Mouse (Mus musculus) layer of hippocampus, adult 11-12 months (tissue): ENCODE data around the gene Adam30.
A peak's percentile ranks its signal among the peaks of the same experiment; 100 is the strongest.

Experiments used
- DNase-seq: peaks from one replicate; pipeline ENCODE4 v3.0.0; 2022; ENCODE audit warnings: low spot score

The Adam30 gene

GRCm38 (mm10) chr3:98185163-98185714, 24.8 kb downstream of the Adam30 start:
- no peak for DNase-seq

DNA sequence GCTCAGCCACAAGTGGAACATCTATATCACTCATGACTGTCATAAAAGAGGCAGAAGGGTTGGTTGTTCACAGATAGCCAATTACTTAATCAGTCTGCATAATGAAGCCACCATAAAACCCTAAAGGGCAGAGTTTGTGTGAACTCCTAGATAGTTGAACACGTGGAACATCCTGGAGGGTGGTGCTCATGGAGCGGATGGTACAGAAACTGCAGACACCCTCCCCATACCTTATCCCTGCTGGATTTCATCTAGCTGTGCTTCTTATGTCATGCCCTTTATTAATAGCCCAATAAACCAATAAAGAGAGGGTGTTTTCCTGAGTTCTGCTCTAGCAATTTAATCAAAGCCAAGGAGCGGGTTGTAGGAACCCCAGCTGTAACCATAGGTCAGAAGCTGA, 27.3 kb downstream of the Adam30 start:
- no peak for DNase-seq

- DNase-seq = peak; percentile 10
Measured at GRCm38 (mm10) chr3:98197711-98198532, 37.5 kb downstream of the Adam30 start.

DNA sequence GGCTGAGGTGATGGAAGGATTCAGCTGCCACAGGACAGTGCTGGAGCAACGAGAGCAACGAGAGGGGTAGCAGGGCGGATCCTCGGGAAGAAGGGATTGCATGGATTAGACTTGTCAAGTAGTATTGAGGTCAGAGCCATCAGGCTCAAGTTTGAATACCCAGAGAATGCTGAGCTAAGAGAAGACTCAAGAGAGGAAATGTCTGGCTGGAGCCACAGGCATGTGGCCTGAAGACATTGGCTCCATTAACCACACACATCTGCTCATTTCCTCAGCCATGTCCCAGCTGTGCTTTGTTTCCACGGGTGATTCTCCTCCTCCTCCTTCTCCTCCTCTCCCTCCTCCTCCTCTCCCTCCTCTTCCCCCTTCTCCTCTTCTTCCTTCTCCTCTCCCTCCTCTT, 39.3 kb downstream of the Adam30 start:
- no peak for DNase-seq

GRCm38 (mm10) chr3:98203282-98203681, 42.9 kb downstream of the Adam30 start:
- no peak for DNase-seq

DNA sequence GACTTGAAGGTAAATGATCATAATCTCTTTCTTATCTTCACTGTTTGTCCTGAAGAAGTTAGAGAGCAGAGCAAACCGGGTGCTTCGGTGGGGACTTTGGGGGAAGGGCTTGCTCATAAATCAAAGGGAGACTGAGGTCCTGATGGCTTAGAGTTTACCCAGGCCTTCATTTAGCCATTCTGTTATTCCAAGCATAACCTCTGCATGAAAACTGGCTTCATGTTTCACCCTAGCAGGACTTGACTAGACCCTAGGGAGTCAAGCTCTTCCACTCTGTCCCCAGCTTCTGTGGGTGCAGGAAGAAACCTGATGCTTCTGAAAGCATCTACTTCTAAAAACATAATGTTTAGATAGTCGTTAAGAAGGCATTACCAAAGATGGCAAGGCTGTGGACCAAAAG, 46.5 kb downstream of the Adam30 start:
- DNase-seq = no peak

- DNase-seq = no peak
Measured at GRCm38 (mm10) chr3:98209161-98209560, 48.7 kb downstream of the Adam30 start.

GRCm38 (mm10) chr3:98210860-98211259, 50.4 kb downstream of the Adam30 start:
- no peak for DNase-seq

DNA sequence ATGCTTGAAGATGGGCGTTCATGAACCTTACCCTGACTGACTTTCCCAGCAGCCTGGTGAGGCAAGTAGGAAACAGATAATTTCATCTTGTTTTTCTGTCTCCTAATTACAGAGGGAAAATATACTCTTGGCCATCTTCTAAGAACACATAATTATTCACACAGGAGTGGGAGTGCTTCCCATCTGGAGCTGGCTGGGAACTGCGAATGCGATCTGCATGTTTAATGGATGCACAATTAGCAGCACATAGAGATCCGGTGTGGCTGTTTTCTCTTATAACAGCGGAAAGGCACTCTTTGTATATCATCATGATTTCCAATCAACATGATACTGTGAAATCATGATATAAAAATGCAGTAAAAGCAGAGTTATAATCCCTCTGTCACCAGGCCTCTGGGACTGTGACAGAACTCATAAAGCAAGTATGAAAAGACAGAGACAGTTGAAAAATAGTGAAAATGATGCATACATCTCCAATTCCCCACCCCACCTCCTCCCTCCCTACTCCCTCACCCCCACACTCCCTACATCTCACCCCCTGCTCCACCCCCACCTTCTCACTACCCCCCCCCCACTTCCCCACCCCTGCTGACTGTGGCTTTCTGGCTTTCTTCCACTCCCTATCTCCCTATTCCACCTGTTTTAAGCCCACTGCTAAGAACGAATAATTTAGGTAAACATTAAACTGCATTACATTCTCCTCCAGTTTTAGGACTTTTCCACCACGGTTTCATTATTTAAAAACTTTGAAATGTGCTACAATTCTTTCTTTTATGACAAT, 51.1 kb downstream of the Adam30 start:
- DNase-seq = peak; percentile 78
